Mouse (Mus musculus) G1E (cell line): Measurements from ENCODE around the gene Slc30a7. TPM values are rescaled to one million over a fixed set of nuclear protein-coding genes. Genes with fewer than 3 reads are reported as not detected.

Experiments used
- ATAC-seq: 2 replicates; pipeline ENCODE4 v1.8.0; 2016; ENCODE audit warnings: mild to moderate bottlenecking; ENCODE audit not compliant: insufficient number of reproducible peaks, poor library complexity, low FRiP score, severe bottlenecking; ENCODE audit errors: extremely low read depth
- DNase-seq: peaks from one replicate; pipeline ENCODE4 v3.0.0; 2012; ENCODE audit warnings: low spot score
- H3K27me3 ChIP-seq: 2 replicates; pipeline ENCODE4 v1.6.1; 2012; ENCODE audit warnings: mild to moderate bottlenecking, low read length, inconsistent platforms; ENCODE audit not compliant: insufficient read depth
- H3K36me3 ChIP-seq: replicated peaks from 2 replicates; pipeline ENCODE3; 2012; ENCODE audit warnings: mild to moderate bottlenecking, inconsistent platforms
- H3K4me1 ChIP-seq: 2 replicates; pipeline ENCODE4 v1.6.1; 2012; ENCODE audit warnings: low read depth, low read length, inconsistent platforms, mixed read lengths; ENCODE audit not compliant: insufficient read depth
- H3K4me3 ChIP-seq: 2 replicates; pipeline ENCODE4 v1.5.1; 2012; ENCODE audit warnings: low read depth, mild to moderate bottlenecking, inconsistent platforms, low read length, moderate library complexity, mixed read lengths
- H3K9me3 ChIP-seq: replicated peaks from 2 replicates; pipeline ENCODE4 v1.6.1; 2012; ENCODE audit warnings: inconsistent platforms
- CTCF ChIP-seq: IDR thresholded peaks from 2 replicates; pipeline ENCODE4 v1.5.1; 2012; ENCODE audit warnings: low read depth, low read length, inconsistent platforms, mixed read lengths
- GATA1 ChIP-seq: IDR thresholded peaks from 2 replicates; pipeline ENCODE4 v1.6.1; 2012; ENCODE audit warnings: borderline replicate concordance, low read length, inconsistent platforms, mixed read lengths
- GATA2 ChIP-seq: IDR thresholded peaks from 2 replicates; pipeline ENCODE4 v1.6.1; 2012; ENCODE audit warnings: low read depth, low read length, inconsistent platforms, borderline replicate concordance
- POLR2AphosphoS5 ChIP-seq: IDR thresholded peaks from 2 replicates; pipeline ENCODE4 v1.6.1; 2012; ENCODE audit warnings: low read depth, low read length, inconsistent platforms; ENCODE audit not compliant: insufficient replicate concordance
- TAL1 ChIP-seq: conservative IDR thresholded peaks from 2 replicates; pipeline ENCODE4 v1.6.1; 2012; ENCODE audit warnings: low read depth, low read length, inconsistent platforms, mixed read lengths
- polyA plus RNA-seq: library from polyadenylated mRNA; stranded (reverse); fragments of >175 nt; gene quantifications from 2 replicates; pipeline ENCODE4 v1.2.3, GENCODE M21; 2012
- total RNA-seq, 2 experiments: library from RNA; stranded (forward) in 1 of 2; stranded (reverse) in 1 of 2; fragments of 200-1000 nt in 1 of 2; fragments of >200 nt in 1 of 2; fragmentation: Nextera tagmentation in 1 of 2; gene quantifications; 2 replicates each; pipeline ENCODE4 v1.2.3; 2014 to 2017

Gene Slc30a7
- total and polyA plus RNA-seq, 3 experiments = 3.0 to 38.4 (median 25.8) TPM

GRCm38 (mm10) chr3:115963597-115963996, 43.6 kb downstream of the Slc30a7 start:
- ATAC-seq (no peak), DNase-seq (no peak)
- Histone ChIP-seq H3K4me1 (no peaks in the 10 kb centered on the region), H3K27me3 (no peaks in the 10 kb centered on the region), H3K9me3 (no peaks in the 10 kb centered on the region), H3K36me3 (peaks cover 57% of the 10 kb centered on the region), H3K4me3 (no peak overlapping the region)
- TF ChIP-seq TAL1 (no peak), CTCF (no peak), POLR2AphosphoS5 (no peak), GATA1 (no peak), GATA2 (no peak)

GRCm38 (mm10) chr3:115962028-115962415, 45.2 kb downstream of the Slc30a7 start:
- no peaks in the 10 kb centered on the region for H3K9me3 ChIP-seq
- TF ChIP-seq TAL1 (no peak), GATA1 (no peak), GATA2 (no peak), CTCF (no peak), POLR2AphosphoS5 (no peak)
- ATAC-seq = no peak
- peaks cover 62% of the 10 kb centered on the region for H3K36me3 ChIP-seq
- H3K4me3 ChIP-seq = no peak overlapping the region
- H3K27me3 ChIP-seq = no peaks in the 10 kb centered on the region
- no peak for DNase-seq
- no peaks in the 10 kb centered on the region for H3K4me1 ChIP-seq

GRCm38 (mm10) chr3:115961311-115962027, 45.7 kb downstream of the Slc30a7 start:
- DNase-seq = no peak
- Histone ChIP-seq H3K4me1 (no peaks in the 10 kb centered on the region), H3K36me3 (peaks cover 63% of the 10 kb centered on the region), H3K9me3 (no peaks in the 10 kb centered on the region), H3K4me3 (no peak overlapping the region), H3K27me3 (no peaks in the 10 kb centered on the region)
- no peak for ATAC-seq
- TF ChIP-seq GATA2 = no peak
- no peak for TF ChIP-seq GATA1
- no peak for TF ChIP-seq POLR2AphosphoS5
- TF ChIP-seq CTCF = no peak
- TF ChIP-seq TAL1 = no peak

DNA sequence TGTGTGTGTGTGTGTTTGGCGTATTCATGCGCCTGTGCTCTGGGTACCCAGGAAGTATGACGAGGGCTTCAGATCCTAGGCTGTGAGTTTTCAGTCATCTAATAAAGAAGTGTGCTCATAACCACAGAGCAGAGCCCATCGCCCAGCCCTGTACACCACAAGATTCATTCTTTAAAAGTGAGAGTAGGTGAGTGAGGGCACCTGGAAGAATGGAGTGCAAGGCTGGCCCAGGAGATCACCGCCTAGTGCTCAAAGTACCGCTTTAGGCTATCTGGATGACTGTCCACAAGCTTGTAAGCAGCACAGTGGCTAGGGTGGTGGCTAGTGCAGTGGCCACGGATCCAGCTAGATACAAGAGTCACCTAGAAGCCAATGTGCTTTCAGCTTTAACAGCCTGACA, 50.0 kb downstream of the Slc30a7 start:
- no peaks in the 10 kb centered on the region for H3K27me3 ChIP-seq
- ATAC-seq = no peak
- peaks cover 78% of the 10 kb centered on the region for H3K36me3 ChIP-seq
- no peaks in the 10 kb centered on the region for H3K9me3 ChIP-seq
- DNase-seq = no peak
- H3K4me3 ChIP-seq = no peak overlapping the region
- no peaks in the 10 kb centered on the region for H3K4me1 ChIP-seq
- no peak for TF ChIP-seq CTCF
- no peak for TF ChIP-seq GATA2
- TF ChIP-seq GATA1 = no peak
- TF ChIP-seq POLR2AphosphoS5 = no peak
- TF ChIP-seq TAL1 = no peak

- Histone ChIP-seq H3K4me3 (no peak overlapping the region), H3K27me3 (no peaks in the 10 kb centered on the region), H3K9me3 (no peaks in the 10 kb centered on the region), H3K4me1 (peaks cover 2% of the 10 kb centered on the region), H3K36me3 (peaks cover 86% of the 10 kb centered on the region)
- DNase-seq (no peak), ATAC-seq (no peak)
- TF ChIP-seq POLR2AphosphoS5 = no peak
- TF ChIP-seq TAL1 = no peak
- no peak for TF ChIP-seq CTCF
- TF ChIP-seq GATA2 = no peak
- TF ChIP-seq GATA1 = no peak
These were observed 54.1 kb downstream of the Slc30a7 start for GRCm38 (mm10) chr3:115953088-115953487.

DNA sequence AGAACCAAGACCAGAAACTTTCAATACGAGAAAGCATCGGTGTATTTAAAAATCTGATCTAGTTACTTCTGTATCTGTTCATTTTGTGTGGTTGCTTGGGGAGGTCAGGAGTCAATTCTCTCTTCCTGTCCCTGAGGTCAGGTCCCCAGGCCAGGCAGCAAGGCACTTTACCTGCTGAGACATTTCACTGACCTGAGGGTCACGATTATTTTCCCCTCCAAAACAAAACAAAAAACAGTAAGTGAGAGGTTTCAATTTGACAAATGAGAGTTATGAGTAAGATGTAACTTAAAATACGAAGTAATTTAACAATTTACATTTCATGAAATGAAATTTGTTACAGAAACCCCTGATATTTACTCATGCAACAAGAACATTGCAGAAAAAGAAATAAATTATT, 54.9 kb downstream of the Slc30a7 start:
- Histone ChIP-seq H3K36me3 (peaks cover 86% of the 10 kb centered on the region), H3K9me3 (no peaks in the 10 kb centered on the region), H3K4me1 (peaks cover 2% of the 10 kb centered on the region), H3K4me3 (no peak overlapping the region), H3K27me3 (no peaks in the 10 kb centered on the region)
- DNase-seq (no peak), ATAC-seq (no peak)
- TF ChIP-seq TAL1 = no peak
- TF ChIP-seq GATA2 = no peak
- TF ChIP-seq CTCF = no peak
- TF ChIP-seq POLR2AphosphoS5 = no peak
- TF ChIP-seq GATA1 = no peak
